Mouse (Mus musculus) midbrain, embryonic 14.5 days (tissue): ENCODE data around the gene Mrpl53. TPM values are rescaled to one million over a fixed set of nuclear protein-coding genes. Genes with fewer than 3 reads are reported as not detected.

ENCODE experiments used
- ATAC-seq: fragments of 200-750 bp; cut with Nextera tagmentation; 2 replicates; pipeline ENCODE4 v1.8.0; 2017; ENCODE audit warnings: moderate number of reproducible peaks, moderate library complexity; ENCODE audit not compliant: low FRiP score, low TSS enrichment
- DNase-seq: peaks from one replicate; pipeline ENCODE4 v3.0.0-alpha.2; 2015
- H3K27ac ChIP-seq: fragments of 300-500 bp; sonication (generic); replicated peaks from 2 replicates; pipeline ENCODE4 v1.5.1; 2014; ENCODE audit warnings: mild to moderate bottlenecking, low read depth, low read length, moderate library complexity
- H3K27me3 ChIP-seq: fragments of 300-500 bp; sonication (generic); 2 replicates; pipeline ENCODE4 v1.6.1; 2014; ENCODE audit warnings: low read length, control low read depth, mixed read lengths; ENCODE audit not compliant: control insufficient read depth, insufficient read depth
- H3K36me3 ChIP-seq: fragments of 300-500 bp; sonication (generic); 2 replicates; pipeline ENCODE4 v1.6.1; 2014; ENCODE audit warnings: low read length, control low read depth; ENCODE audit not compliant: control insufficient read depth, insufficient read depth
- H3K4me1 ChIP-seq: fragments of 300-500 bp; sonication (generic); 2 replicates; pipeline ENCODE4 v1.6.1; 2014; ENCODE audit warnings: mild to moderate bottlenecking, antibody characterized with exemption, low read length, control low read depth; ENCODE audit not compliant: control insufficient read depth, insufficient read depth
- H3K4me2 ChIP-seq: fragments of 300-500 bp; sonication (generic); 2 replicates; pipeline ENCODE4 v1.6.1; 2014; ENCODE audit warnings: mild to moderate bottlenecking, low read length, moderate library complexity
- H3K4me3 ChIP-seq: fragments of 300-500 bp; sonication (generic); replicated peaks from 2 replicates; pipeline ENCODE4 v1.5.1; 2014; ENCODE audit warnings: low read depth, low read length
- H3K9ac ChIP-seq: fragments of 300-500 bp; sonication (generic); replicated peaks from 2 replicates; pipeline ENCODE4 v1.6.1; 2014; ENCODE audit warnings: mild to moderate bottlenecking, low read length, moderate library complexity
- H3K9me3 ChIP-seq: fragments of 300-500 bp; sonication (generic); 2 replicates; pipeline ENCODE4 v1.6.1; 2016; ENCODE audit warnings: low read length, control low read depth, mixed read lengths; ENCODE audit not compliant: control insufficient read depth
- WGBS: fragments of 180-500 bp; shearing (Covaris S2); extraction: QIAGEN DNeasy Blood & Tissue Kit; methylation state at CpG from one replicate; pipeline ENCODE4 v1.1.7; 2014; 5-methylcytosine and 5-hydroxymethylcytosine counted together
- polyA plus RNA-seq: library from polyadenylated mRNA; unstranded; fragments of >200 nt; fragmentation: Nextera tagmentation; extraction: Ambion mirVana; gene quantifications from 2 replicates; pipeline ENCODE4 v1.2.1, GENCODE M21; 2014

Mrpl53 gene
- polyA plus RNA-seq, 1 experiment from 2014 or later: 120 TPM

GRCm38 (mm10) chr6:83101688-83102556 is 6.9 kb upstream of the Mrpl53 start:
- peak overlapping the region; percentile 82 for H3K27ac ChIP-seq
- peak overlapping the region; percentile 99 for H3K4me2 ChIP-seq
- H3K36me3 ChIP-seq: no peaks in the 10 kb centered on the region
- under 1% methylated on average over 74 of the region's 74 CpGs for WGBS
- peak; percentile 79 for ATAC-seq
- H3K4me1 ChIP-seq: peaks cover 14% of the 10 kb centered on the region
- no peaks in the 10 kb centered on the region for H3K27me3 ChIP-seq
- peak overlapping the region; percentile 75 for H3K9ac ChIP-seq
- DNase-seq: peak; percentile 80
- peak overlapping the region; percentile 77 for H3K4me3 ChIP-seq
- H3K9me3 ChIP-seq: no peaks in the 10 kb centered on the region

- no peak for DNase-seq
- Histone ChIP-seq H3K9me3 (no peaks in the 10 kb centered on the region), H3K9ac (peak overlapping the region; percentile 75), H3K27ac (no peak overlapping the region), H3K4me1 (peaks cover 21% of the 10 kb centered on the region), H3K4me3 (peak overlapping the region; percentile 77), H3K27me3 (no peaks in the 10 kb centered on the region), H3K36me3 (no peaks in the 10 kb centered on the region), H3K4me2 (peak overlapping the region; percentile 99)
- no peak for ATAC-seq
- WGBS: 44% methylated on average over 11 of the region's 11 CpGs
Measured at GRCm38 (mm10) chr6:83103130-83103650, 5.7 kb upstream of the Mrpl53 start.

GRCm38 (mm10) chr6:83104158-83104557 is 4.7 kb upstream of the Mrpl53 start:
- WGBS: 75% methylated on average over 4 of the region's 4 CpGs
- ATAC-seq (no peak), DNase-seq (no peak)
- H3K9ac ChIP-seq: no peak overlapping the region
- no peak overlapping the region for H3K4me3 ChIP-seq
- peaks cover 26% of the 10 kb centered on the region for H3K4me1 ChIP-seq
- no peaks in the 10 kb centered on the region for H3K36me3 ChIP-seq
- no peaks in the 10 kb centered on the region for H3K27me3 ChIP-seq
- no peak overlapping the region for H3K4me2 ChIP-seq
- no peaks in the 10 kb centered on the region for H3K9me3 ChIP-seq
- H3K27ac ChIP-seq: no peak overlapping the region

- no peak for ATAC-seq
- peak overlapping the region; percentile 88; the same call in 1 of the 2 replicates for H3K9ac ChIP-seq
Measured at GRCm38 (mm10) chr6:83107566-83108400, 1.1 kb upstream of the Mrpl53 start.

GRCm38 (mm10) chr6:83111510-83112136 is 2.8 kb downstream of the Mrpl53 start:
- Histone ChIP-seq H3K36me3 (0 out of 2 replicates have a peak, but pooled peaks cover 8% of the 10 kb centered on the region), H3K9me3 (no peaks in the 10 kb centered on the region), H3K27ac (no peak overlapping the region), H3K27me3 (no peaks in the 10 kb centered on the region), H3K9ac (no peak overlapping the region), H3K4me1 (peaks cover 33% of the 10 kb centered on the region), H3K4me2 (no peak overlapping the region), H3K4me3 (no peak overlapping the region)
- WGBS: 90% methylated on average over 4 of the region's 4 CpGs
- ATAC-seq (no peak), DNase-seq (no peak)

More at GRCm38 (mm10) chr6:83107566-83108400, 1.1 kb upstream of the Mrpl53 start:
- WGBS: 33% methylated on average over 13 of the region's 13 CpGs
- H3K4me3 ChIP-seq: peak overlapping the region; percentile 90
- peak overlapping the region; percentile 83; the same call in 1 of the 2 replicates for H3K27ac ChIP-seq
- H3K36me3 ChIP-seq: 0 out of 2 replicates have a peak, but pooled peaks cover 8% of the 10 kb centered on the region
- H3K4me1 ChIP-seq: peaks cover 26% of the 10 kb centered on the region
- H3K9me3 ChIP-seq: no peaks in the 10 kb centered on the region
- peak; percentile 76 for DNase-seq
- H3K27me3 ChIP-seq: no peaks in the 10 kb centered on the region
- peak overlapping the region; percentile 91 for H3K4me2 ChIP-seq

GRCm38 (mm10) chr6:83115011-83115671 is 6.3 kb downstream of the Mrpl53 start, which contains the start of gene Mogs:
TSS of gene Mogs (plus strand) at chr6:83115496.
- H3K36me3 ChIP-seq: peaks cover 40% of the 10 kb centered on the region
- no peaks in the 10 kb centered on the region for H3K27me3 ChIP-seq
- peak within 1 kb of the TSS; percentile 76 for H3K4me2 ChIP-seq
- peak within 1 kb of the TSS; percentile 83 for H3K4me3 ChIP-seq
- 1% methylated on average over 54 of the region's 58 CpGs for WGBS
- H3K4me1 ChIP-seq: peaks cover 27% of the 10 kb centered on the region
- H3K9ac ChIP-seq: peak within 1 kb of the TSS; percentile 82
- peak within 1 kb of the TSS; percentile 67 for H3K27ac ChIP-seq
- peak; percentile 90 for ATAC-seq
- H3K9me3 ChIP-seq: no peaks in the 10 kb centered on the region
- peak; percentile 95 for DNase-seq

- Histone ChIP-seq H3K27ac (peak overlapping the region; percentile 67), H3K4me1 (peaks cover 28% of the 10 kb centered on the region), H3K27me3 (no peaks in the 10 kb centered on the region), H3K4me2 (peak overlapping the region; percentile 76), H3K9me3 (no peaks in the 10 kb centered on the region), H3K9ac (peak overlapping the region; percentile 82), H3K36me3 (peaks cover 40% of the 10 kb centered on the region), H3K4me3 (peak overlapping the region; percentile 83)
- 1% methylated on average over 48 of the region's 48 CpGs for WGBS
- DNase-seq: no peak
- no peak; the same call in 1 of the 2 replicates for ATAC-seq
Measured at GRCm38 (mm10) chr6:83115682-83116372, 7.0 kb downstream of the Mrpl53 start.
